Mouse (Mus musculus) ovary, postnatal 10 days (tissue): ENCODE data around the gene Cbx4.
A peak's percentile ranks its signal among the peaks of the same experiment; 100 is the strongest.

Experiments used
- DNase-seq: peaks from one replicate; pipeline ENCODE4 v3.0.0; 2022; ENCODE audit warnings: low spot score

Gene Cbx4

DNA sequence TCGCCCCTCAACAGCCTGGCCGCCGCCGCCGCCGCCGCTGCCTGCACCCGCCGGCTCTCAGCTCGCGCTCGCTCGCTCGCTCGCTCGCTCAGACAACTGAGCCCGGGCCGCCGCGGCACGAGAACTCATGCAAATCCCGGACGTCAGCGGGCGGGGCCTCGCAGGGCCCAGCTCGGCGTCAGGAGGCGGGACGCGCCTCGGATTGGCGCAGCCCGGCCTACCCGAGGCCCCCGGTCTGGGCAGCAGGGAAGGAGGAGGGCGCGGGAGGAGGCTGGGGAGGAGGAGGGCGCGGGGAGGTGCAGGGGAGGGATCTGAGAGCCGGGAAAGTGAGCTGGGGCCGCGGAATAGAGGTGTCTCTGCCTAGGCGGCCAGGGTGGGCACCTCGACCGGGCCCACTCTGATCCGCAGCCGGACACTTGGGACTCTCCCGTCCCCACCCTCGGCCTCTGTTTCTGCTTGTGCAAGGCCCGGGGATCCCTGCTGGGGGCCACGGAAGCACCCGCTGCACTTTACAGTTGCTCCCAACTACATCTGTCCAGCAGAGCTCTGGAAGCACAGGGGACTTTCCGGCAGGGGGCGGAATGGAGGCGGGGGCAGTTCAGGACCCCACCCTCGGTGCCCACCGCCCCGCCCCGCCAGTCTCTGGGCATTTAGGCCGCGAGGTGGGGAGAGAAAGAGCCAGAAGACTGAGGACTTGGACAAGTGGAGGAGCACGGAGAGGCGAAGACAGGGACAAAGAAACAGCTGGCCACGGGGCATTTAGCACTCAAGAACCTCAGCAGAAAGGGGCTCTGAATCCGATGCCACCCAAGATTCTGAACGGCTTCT is at the start of gene Cbx4:
Gene Cbx4 (minus strand): TSS at position 78 of the 828 bp plus-strand sequence.
- no peak for DNase-seq

DNA sequence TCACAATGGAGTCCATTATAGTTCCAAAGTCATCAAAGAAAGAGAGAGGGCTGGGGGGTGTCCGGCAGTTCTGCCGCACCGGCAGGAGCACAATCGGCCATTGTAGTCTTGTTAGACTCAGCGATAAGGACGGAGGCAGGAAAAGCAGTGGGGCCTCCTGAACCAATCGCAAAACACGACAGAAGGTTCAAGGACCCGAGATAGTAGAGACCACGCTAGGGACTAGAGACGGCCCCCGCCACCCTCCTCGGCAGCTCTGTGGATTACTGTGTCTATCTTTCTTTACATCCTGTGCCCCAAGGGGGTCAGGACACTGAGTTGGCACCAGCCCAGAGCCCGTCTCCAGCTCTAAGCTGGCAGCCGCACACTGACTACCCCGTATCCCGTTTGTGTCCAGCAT is 48.6 kb upstream of the Cbx4 start:
- DNase-seq: no peak

DNA sequence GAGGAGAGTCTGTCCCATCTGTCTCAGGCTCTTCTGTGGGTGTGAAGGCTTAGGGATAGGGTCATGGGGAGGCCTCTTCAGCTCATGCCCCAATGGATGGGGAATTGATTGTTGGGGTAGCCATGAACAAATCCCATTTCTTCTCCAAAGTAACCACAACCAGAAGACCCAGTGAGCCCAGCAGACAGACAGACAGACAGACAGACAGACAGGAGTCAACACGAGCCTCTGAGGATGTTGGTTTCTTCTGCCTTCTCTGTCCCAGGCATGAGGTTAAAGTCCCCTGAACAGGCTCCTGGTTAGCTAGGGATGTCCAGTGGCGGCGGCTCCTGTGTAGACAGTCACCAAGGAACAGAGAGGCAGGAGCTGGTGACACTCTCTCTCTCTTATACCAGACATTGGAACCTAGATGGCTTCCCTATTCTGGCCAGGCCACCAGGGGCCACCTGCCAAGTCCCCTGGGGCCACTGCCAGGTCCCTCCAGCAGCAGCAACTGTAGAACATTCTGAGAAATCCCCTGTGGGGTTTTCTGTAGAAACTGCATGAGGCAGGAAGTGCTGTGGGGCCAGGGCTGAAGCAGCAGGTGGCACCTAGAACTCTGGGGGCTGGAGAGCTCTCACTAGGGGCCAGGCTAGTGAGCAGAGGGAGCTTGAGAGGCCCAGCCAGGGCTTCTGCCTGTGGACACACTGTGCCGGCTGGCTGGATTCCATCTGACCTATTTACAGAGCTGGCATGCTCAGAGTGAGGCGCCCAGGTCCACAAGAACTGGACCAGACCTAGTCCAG is 47.6 kb upstream of the Cbx4 start:
- DNase-seq: no peak

DNA sequence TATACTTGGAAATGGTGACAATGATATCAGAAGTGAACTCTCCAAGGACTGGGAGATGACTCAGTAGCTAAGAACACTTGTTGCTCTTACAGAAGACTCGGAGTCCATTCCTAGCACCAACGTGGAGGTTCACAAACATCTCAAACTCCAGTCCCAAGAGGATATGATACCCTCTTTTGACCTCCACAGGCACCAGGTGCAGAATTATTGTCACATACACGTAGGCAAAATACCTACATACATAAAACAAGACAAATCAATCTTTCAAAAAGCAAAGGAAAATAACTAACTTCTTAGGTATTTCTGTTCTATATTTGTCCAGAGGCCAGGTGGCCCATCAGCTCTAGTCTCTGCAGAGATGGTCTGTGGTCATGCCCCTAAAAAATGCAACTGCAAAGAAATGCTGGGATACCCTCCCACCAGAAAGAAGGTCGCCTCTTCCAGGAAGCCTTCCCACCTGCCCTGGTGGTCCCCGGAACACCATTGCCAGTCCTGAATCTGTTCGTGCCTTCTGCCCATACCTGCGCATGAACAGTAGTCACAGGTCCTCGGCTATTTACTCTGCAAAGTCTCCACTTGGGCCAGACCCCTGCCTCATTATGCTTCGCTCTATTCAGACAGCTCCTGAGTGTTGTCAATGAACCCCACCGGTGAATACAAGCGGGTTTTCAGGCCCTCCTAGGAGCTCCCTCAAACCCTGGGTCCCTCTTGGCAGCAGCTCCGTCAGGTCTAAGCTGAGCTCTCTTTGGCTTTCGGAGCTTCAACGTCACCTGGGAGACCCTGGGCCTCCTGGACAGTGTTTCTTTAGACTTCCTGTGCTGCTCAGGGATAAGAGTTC is 46.4 kb upstream of the Cbx4 start:
- DNase-seq: no peak

DNA sequence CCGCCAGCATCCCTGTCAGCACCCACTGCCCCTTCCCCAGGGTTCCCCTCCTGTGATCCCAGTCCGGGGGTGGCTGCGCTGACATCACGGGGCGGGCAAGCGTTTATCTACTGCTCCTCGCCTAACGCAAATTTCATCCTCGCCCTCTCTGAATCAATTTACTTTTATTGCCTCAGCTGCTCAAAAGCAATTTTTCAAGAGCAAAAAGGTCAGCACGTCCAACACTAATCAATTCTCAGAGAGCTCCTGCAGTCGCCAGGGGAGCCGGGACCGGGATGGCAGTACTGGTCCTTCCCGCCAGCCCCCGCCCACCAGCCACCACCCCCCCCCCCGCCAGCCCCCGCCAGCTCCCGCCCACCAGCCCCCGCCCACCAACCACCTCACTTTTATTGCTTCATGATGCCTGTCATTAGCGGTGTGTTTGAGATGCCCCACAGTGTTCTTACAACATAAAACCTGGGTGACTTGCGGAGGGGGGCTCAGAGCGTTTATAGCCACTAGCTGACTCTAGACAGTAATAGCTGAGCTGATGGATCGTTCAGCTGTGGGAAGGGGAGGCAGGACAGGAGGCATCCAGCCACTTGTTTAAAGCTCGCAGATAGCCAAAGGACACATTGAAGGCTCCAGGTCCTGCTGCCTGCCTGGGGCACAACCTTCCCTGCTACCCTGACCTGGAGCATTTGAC is 44.2 kb upstream of the Cbx4 start:
- no peak for DNase-seq

DNA sequence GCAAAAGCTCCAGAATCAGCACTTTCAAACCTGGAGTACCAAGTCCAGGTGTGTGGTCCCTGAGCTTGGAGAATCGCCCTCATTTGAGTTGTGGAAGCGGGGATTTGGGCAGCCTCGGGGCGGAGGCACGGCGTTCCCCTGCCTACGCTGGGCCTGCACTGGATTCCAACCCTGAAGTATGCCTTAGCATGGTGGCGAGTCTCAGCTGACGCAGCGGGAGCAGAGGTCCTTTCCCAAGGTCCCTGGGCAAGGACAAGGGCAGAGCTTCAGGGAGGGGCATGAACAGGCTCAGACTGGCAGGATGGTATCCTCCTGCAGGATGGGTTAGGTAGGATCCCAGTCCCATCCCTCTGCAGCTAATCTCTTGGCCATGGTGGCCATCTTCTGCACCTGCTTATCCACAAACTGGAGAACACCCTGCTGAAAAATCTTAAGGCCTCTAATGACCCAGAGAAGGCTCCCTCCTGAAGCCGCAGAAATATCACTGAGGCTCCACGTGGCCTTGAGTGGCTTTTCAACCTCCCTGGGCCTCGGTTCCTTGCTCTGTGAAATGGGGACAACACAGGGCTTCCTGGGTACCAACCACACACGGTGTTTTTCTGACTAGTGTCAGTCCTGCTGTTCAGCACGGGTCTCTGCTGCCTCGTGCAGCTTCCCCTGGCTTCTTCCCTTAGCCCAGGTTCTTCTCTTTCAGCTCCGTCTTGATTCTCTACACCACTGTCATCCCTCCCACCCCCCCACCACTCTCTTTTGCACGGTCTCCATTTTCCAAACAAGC is 43.4 kb upstream of the Cbx4 start:
- DNase-seq: no peak

DNA sequence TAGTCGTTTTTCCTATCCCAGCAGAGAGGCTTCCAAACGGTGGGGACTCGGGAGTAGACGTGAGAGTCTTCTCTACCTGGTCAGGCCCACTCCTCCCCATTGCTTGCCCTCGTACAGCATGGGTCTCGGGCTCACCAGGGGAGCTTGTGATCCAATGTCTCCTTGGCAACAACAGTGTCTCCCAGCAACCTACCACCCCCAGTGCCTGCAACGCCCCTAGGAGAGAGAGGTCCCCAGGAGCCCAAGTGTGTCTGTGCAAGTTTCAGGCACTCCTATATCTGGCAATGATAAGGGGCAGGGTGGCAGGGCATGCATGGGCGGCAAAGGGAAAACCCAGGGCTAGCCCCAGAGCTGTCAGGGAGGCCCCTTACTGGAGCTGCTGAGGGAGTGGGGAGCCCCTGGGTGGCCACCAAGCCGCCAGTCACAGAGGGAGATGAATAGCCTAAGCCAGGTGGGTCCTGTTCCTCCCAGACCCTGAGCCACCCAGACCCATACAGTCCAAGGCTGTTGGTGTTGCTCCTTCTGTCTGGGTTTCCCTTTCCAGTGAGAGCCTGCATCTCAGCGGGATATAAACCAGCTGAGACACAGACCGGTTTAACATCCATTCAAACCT is 42.8 kb upstream of the Cbx4 start:
- DNase-seq: no peak

DNA sequence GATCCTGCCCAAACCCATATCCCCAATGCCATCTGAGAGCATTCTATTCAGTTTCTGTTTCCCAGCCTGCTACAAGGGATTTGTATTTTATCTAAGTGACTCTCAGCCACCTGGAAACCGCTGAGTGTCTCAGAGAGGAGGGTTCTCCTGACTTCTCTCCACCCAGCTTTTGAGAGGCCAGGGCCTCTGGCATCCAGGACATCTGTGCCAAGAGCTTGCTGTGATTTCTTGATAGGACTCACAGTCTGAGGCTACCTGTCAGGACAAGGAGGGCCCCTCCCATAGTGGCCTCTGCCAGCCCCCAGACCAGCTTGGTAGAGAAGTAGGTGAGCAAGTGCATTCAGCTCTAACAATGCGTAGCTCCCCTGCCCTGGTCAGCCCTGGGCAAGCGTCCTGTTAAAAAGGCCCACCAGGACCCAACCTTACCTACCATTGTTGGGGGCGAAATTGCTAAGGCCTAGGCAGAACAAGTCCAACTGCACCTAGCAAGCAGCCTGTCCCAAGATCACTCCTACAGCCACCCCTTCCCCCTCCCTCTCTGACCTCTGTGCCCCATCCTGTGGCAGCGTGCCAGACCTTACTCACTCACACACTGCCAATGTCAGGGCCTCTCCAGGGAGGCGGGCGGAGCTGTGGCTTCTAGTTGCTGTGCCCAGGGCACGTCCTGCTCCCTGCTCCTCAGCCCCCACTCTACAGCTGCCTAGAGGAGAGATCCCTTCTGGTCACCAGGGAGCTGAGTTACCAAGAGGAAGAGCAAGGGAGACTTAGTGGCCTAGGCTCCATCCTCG is 41.9 kb upstream of the Cbx4 start:
- peak; percentile 29 for DNase-seq

DNA sequence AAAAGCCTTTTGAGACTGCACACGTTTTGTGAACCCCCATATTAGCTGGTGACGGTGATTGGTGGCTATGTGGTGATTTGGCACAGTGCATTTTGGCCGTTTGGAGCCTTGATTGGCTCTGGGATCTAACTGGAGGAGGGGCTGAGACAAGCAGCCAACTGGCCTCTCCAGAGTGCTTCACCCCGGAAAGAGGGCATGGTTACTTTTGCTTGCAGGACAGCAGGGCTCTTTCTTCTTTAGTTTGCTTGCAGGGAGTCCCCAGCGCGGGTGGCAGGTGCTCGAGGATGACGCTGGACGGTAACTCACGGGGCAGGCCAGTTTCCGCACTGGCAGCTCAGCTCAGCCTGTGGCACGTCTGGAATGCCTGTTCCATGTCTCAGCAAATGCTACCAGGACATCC is 41.1 kb upstream of the Cbx4 start:
- no peak for DNase-seq

DNA sequence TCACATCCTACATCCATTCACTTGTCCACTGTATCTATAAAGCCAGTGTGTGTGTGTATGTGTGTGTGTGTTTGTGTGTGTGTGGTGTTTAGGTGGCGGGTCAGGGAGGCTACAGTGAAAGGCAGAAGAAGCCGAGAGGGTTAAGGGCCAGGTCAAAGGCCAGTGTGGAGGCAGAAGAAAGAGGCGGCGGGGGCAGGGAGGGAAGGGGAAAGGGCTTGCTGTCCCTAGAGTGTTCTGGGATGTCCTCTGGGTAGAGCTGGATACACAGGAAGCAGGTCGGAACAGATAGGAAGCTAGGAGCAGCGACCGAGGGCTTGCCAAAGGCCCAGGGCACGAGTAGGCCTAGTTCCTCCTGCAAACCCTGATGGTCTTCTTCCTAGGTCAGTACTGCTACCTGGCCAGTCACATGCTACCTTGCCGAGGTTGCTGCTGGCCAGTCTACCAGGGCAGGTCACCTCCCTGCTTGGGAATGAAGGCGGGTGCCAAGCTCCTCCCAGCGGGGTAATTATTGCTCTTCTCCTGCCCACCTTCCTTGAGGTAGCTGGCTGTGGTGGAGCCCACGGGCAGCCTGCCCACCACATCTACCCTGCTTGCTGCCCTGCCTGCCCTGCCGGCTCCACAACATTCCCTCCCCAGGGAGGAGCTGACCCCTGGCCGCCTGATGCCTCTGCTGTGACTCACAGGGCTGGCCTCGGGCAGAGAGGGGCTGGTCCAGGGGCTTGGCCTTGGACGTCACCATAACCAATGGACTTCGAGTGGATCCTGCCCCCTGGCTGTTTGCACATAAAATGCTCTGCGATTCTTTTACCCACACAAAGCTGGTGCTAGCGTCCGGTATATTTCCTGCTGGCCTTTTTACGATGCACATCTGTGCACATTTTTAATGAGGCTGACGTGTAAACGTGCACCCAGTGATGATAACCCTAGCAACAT is 40.2 kb upstream of the Cbx4 start:
- DNase-seq: peak; percentile 62

DNA sequence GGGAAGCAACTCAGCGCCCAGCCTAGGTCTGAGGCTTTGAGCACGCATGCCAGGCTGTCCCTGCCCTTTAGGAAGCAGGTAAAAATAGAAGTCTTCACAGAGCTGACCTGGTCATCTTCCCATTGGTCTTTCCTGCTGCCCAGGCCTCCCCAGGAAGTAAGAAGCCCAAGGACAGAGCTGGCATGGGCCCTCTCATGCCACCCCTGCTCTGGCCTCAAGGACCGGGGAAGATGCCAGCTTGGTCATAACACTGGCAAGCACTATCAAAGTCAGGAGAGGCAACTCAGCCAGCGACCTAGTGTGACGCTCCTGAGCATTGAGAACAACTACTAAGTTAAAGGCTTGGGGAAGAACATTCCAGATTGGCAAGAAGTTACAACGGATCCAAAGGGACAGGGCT is 38.5 kb upstream of the Cbx4 start:
- DNase-seq: no peak

DNA sequence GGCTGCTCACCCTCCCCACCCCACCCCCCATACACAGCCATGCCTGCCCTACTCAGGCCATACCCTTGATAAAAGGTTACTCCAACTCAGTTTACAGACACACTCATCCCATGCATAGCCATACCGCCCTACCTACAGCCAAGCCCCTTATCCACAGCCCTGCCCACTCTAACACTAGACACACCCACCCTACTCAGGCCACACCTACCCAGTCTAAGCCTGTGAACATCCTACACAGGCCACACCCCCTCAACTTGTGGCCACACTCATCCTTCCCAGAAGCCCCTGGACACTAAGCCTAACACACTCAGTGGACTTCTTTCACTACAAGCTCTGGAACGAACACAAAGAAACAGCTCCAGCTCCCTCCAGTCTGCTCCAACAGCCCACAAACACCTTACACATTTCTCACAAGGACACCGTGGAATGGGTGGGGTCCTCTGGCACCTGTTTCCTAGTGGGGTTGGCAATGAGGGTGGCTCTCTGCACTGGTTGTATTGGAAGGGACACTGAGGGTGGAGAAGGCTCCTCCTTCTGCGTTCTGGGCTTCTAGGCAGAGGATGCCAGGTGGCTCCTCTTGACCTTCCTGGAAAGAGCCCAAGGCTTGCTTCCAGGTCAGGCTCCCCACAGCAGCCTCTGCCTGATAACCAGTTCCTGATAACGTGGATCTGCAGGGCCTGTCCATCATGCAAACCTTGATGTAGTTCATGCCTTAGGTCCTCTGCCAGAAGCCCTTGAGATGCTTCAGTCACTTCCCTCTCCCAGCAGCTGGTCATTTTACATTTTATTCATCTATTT is 37.7 kb upstream of the Cbx4 start:
- DNase-seq: no peak

DNA sequence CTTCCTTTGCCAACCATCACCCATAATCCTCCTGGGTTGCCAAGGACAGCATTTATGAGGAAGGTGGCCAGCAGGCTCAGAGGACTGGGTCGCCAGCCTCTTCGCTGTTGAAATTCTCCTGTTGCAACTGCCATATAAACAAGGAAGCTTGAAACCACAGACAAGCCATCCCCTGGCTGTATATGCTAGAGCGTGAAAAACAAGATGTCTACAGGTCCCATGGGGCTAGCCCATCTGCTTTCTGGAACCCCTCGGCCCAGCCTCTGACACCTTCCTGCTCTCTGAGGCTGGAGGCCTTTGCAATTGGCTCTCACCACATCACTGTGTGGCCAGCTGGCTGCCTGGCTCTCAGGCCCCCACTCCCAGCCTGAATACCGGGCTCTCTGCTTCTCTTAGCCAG is 36.4 kb upstream of the Cbx4 start:
- DNase-seq: no peak

DNA sequence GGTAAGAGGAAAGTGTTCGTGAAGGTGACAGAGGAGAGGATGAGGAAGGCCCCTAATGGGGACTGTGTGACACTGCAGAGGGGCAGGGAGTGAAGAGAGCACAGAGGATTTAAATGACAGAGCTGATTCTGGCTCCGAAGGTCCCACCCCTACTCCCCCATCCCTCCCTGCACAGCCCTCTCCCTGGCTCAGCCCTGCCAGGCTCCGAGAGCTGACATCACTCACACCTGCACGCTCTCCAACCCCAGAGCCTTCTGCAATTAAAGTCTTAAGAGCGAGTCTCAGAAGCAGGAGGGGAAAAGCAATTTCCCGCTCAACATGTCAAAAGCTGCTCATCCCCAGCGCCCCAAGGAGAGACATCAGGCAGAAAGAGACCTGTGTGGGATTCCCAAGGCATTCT is 32.9 kb upstream of the Cbx4 start:
- DNase-seq: no peak

DNA sequence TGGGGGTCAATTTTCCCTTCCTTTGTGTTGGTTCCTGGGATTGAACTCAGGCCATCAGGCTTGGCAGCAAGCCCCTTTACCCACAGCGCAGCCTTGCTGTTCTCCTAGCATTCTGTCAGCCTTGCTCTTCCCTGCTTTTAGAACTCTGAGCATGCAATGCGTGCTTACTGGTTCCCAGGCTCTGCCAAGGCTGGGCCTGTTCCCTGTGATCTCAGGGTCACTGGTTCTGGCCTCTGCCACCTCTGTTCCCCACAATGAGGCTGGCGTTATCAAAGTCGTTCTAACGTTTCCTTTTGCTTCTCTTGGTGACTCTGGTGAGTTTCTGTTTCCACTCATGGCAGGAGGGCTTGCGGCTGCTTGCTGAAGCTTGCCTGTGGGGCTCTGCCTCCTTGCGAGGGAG is 31.9 kb upstream of the Cbx4 start:
- DNase-seq: no peak

DNA sequence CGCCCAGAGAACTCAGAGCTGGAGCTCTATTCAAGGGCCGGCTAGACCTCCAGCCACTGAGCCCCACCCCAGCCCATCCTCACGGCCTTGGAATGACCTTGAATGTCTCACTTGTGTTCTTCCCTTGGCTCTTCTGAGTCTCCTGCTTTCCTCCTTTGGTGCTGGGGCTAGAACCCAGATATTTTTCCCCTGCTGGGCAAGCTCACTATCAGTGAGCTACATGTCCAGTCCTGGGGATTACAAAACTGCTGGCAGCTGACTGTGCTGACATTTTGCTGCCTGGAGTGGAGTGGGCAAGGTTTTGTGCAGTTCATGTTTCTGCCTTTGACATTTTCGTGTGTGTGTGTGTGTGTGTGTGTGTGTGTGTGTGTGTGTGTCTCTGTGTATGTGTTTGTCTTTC is 31.0 kb upstream of the Cbx4 start:
- DNase-seq: no peak

DNA sequence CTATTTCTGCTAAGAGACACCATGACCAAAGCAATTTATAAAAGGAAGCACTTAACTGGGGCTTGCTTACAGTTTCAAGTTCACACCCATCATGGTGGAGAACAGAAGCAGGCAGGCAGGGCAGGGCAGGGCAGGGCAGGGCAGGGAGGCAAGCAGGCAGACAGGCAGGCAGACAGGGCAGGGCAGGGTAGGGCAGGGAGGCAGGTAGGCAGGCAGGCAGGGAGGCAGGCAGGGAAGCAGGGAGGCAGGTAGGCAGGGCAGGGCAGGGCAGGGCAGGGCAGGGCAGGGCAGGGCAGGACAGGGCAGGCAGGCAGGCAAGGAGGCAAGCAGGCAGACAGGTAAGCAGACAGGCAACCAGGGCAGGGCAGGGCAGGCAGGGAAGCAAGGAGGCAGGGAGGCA is 26.7 kb upstream of the Cbx4 start:
- no peak for DNase-seq

DNA sequence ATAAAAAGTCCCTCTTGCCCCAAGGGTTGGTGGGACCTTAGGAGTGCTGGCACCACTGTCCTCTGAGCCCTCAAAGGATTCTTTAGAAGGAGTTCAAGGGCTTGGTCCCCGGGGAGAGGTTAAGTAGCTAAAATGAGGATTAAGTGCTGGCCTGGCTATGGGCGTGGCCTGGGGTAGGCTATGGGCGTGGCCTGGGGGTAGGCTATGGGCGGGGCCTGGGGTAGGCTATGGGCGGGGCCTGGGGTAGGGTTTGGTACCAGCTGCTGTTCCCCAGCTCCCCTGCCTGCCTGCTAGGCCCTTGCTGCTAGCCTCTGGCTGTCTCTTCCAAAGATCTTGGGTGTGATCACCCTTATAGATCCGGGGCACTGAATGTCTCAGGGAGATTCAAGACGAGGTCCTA is 25.3 kb upstream of the Cbx4 start:
- DNase-seq: no peak
